Mouse (Mus musculus): ENCODE measurements around the gene Fate1.
"Not testable (repeated sequence)": the region's sequence is repeated elsewhere in the genome, so short reads cannot be mapped to it uniquely, and the experiment has no call there.

Fate1 gene

GRCm38 (mm10) chrX:71972686-71973085, at the start of gene Fate1:
Fate1 (plus strand) TSS chrX:71972986.
- no peak for ATAC-seq (ENCODE audit: low TSS enrichment)

- peak; percentile 64; the same call in 1 of the 2 replicates for ATAC-seq (ENCODE audit: low TSS enrichment)
These were observed 26.2 kb upstream of the Fate1 start for GRCm38 (mm10) chrX:71946631-71947030.

GRCm38 (mm10) chrX:71958366-71958765, 14.4 kb upstream of the Fate1 start:
- ATAC-seq (ENCODE audit: low TSS enrichment) = no peak

GRCm38 (mm10) chrX:71962073-71963051, 10.4 kb upstream of the Fate1 start, which contains the start of gene Prrg3:
Prrg3 (plus strand) TSS chrX:71962624.
- ATAC-seq (ENCODE audit: low TSS enrichment) = peak; percentile 72

GRCm38 (mm10) chrX:71963275-71963912, 9.4 kb upstream of the Fate1 start:
- ATAC-seq (ENCODE audit: low TSS enrichment) = peak; percentile 62

GRCm38 (mm10) chrX:71968216-71968615, 4.6 kb upstream of the Fate1 start:
- ATAC-seq (ENCODE audit: low TSS enrichment) = no peak

GRCm38 (mm10) chrX:71968816-71969215, 4.0 kb upstream of the Fate1 start:
- ATAC-seq (ENCODE audit: low TSS enrichment) = peak; percentile 98

- ATAC-seq (ENCODE audit: low TSS enrichment) = no peak
These were observed 1.5 kb upstream of the Fate1 start for GRCm38 (mm10) chrX:71971325-71971724.

GRCm38 (mm10) chrX:71977681-71978080, 4.9 kb downstream of the Fate1 start:
- ATAC-seq (ENCODE audit: low TSS enrichment) = not testable (repeated sequence)

- ATAC-seq (ENCODE audit: low TSS enrichment) = no peak
These were observed 7.7 kb downstream of the Fate1 start for GRCm38 (mm10) chrX:71980443-71980842.

- ATAC-seq (ENCODE audit: low TSS enrichment) = no peak
These were observed 8.5 kb downstream of the Fate1 start for GRCm38 (mm10) chrX:71981322-71981721.

- ATAC-seq (ENCODE audit: low TSS enrichment) = peak; percentile 52; the same call in 1 of the 2 replicates
These were observed 10.4 kb downstream of the Fate1 start for GRCm38 (mm10) chrX:71983205-71983604.

GRCm38 (mm10) chrX:71983775-71984174, 11.0 kb downstream of the Fate1 start:
- peak; percentile 59 for ATAC-seq (ENCODE audit: low TSS enrichment)

- ATAC-seq (ENCODE audit: low TSS enrichment) = no peak
These were observed 18.8 kb downstream of the Fate1 start, which contains the start of gene Cnga2 for GRCm38 (mm10) chrX:71991549-71991948. Cnga2 (plus strand) TSS chrX:71991849.

- ATAC-seq (ENCODE audit: low TSS enrichment) = no peak
These were observed 23.2 kb downstream of the Fate1 start for GRCm38 (mm10) chrX:71995972-71996371.

- ATAC-seq (ENCODE audit: low TSS enrichment) = no peak
These were observed 37.1 kb downstream of the Fate1 start for GRCm38 (mm10) chrX:72009930-72010329.

GRCm38 (mm10) chrX:72012236-72012635, 39.5 kb downstream of the Fate1 start:
- peak; percentile 98 for ATAC-seq (ENCODE audit: low TSS enrichment)

- peak; percentile 48 for ATAC-seq (ENCODE audit: low TSS enrichment)
These were observed 40.0 kb downstream of the Fate1 start for GRCm38 (mm10) chrX:72012804-72013203.

GRCm38 (mm10) chrX:72022241-72022640, 49.5 kb downstream of the Fate1 start:
- no peak for ATAC-seq (ENCODE audit: low TSS enrichment)

- peak; percentile 95 for ATAC-seq (ENCODE audit: low TSS enrichment)
These were observed 50.1 kb downstream of the Fate1 start for GRCm38 (mm10) chrX:72022750-72023398.

GRCm38 (mm10) chrX:72023542-72023941, 50.8 kb downstream of the Fate1 start:
- ATAC-seq (ENCODE audit: low TSS enrichment) = peak; percentile 67

All from frontal cortex, adult (tissue).